Mouse (Mus musculus) cerebellum, postnatal 36 days (tissue): ENCODE data around the gene Osbpl8.
"Not testable (repeated sequence)": the region's sequence is repeated elsewhere in the genome, so short reads cannot be mapped to it uniquely, and the experiment has no call there.

Experiments
- DNase-seq, 2 experiments: peaks; one replicate each; pipeline ENCODE4 v3.0.0; 2021 to 2022; ENCODE audit warnings: mixed read lengths in 2 of 2

Osbpl8 gene

GRCm38 (mm10) chr10:111164304-111165218 is at the start of gene Osbpl8:
Gene Osbpl8, plus strand, starts transcription at chr10:111164752.
- DNase-seq, result peak; percentile 99 to 100

GRCm38 (mm10) chr10:111117198-111117845 is 47.2 kb upstream of the Osbpl8 start:
- no peak for DNase-seq

GRCm38 (mm10) chr10:111118292-111118691 is 46.3 kb upstream of the Osbpl8 start:
- DNase-seq, result no peak

GRCm38 (mm10) chr10:111118991-111119650 is 45.4 kb upstream of the Osbpl8 start:
- no peak for DNase-seq

- no peak for DNase-seq
These were observed 44.8 kb upstream of the Osbpl8 start for GRCm38 (mm10) chr10:111119756-111120155.

GRCm38 (mm10) chr10:111122864-111123398 is 41.6 kb upstream of the Osbpl8 start:
- DNase-seq, result no peak

- no peak for DNase-seq
These were observed 40.4 kb upstream of the Osbpl8 start for GRCm38 (mm10) chr10:111124175-111124574.

- DNase-seq, result no peak
These were observed 39.7 kb upstream of the Osbpl8 start for GRCm38 (mm10) chr10:111124767-111125315.

GRCm38 (mm10) chr10:111127388-111127787 is 37.2 kb upstream of the Osbpl8 start:
- DNase-seq, result no peak

- no peak for DNase-seq
These were observed 36.1 kb upstream of the Osbpl8 start for GRCm38 (mm10) chr10:111128493-111128892.

- DNase-seq, result no peak
These were observed 34.5 kb upstream of the Osbpl8 start for GRCm38 (mm10) chr10:111129867-111130620.

GRCm38 (mm10) chr10:111130872-111131271 is 33.7 kb upstream of the Osbpl8 start:
- DNase-seq, result no peak

GRCm38 (mm10) chr10:111133271-111133670 is 31.3 kb upstream of the Osbpl8 start:
- DNase-seq, result no peak

GRCm38 (mm10) chr10:111133936-111134335 is 30.6 kb upstream of the Osbpl8 start:
- DNase-seq, result no peak

GRCm38 (mm10) chr10:111134412-111134957 is 30.1 kb upstream of the Osbpl8 start:
- no peak for DNase-seq

- not testable (repeated sequence) for DNase-seq
These were observed 28.2 kb upstream of the Osbpl8 start for GRCm38 (mm10) chr10:111136306-111136705.

- no peak for DNase-seq
These were observed 26.6 kb upstream of the Osbpl8 start for GRCm38 (mm10) chr10:111137905-111138304.

GRCm38 (mm10) chr10:111139170-111139569 is 25.4 kb upstream of the Osbpl8 start:
- no peak for DNase-seq

GRCm38 (mm10) chr10:111139881-111140280 is 24.7 kb upstream of the Osbpl8 start:
- no peak for DNase-seq

- DNase-seq, result no peak
These were observed 20.1 kb upstream of the Osbpl8 start for GRCm38 (mm10) chr10:111144371-111144959.

- DNase-seq, result no peak
These were observed 14.8 kb upstream of the Osbpl8 start for GRCm38 (mm10) chr10:111149761-111150160.
